15 mouse cellular contexts compared by ENCODE assay signal in genomic region chr4:140853626-140854025, GRCm38 (mm10). TPM values are rescaled to one million over a fixed set of nuclear protein-coding genes. Genes with fewer than 3 reads are reported as not detected.
"Had no signal": no experiment of that assay in that cellular context is flagged by ENCODE, and none has a peak within 500 bp of the region (broad histone marks: within the 10 kb centered on the region; RNA-seq: fewer than 3 reads in every experiment).

No protein-coding gene starts in this region.

- H3K4me3 ChIP-seq: left cerebral cortex, adult 2 months; limb, embryonic 10.5 days; midbrain, embryonic 12.5 days; neural tube, embryonic 12.5 days had no signal

- H3K27ac ChIP-seq: left cerebral cortex, adult 2 months; limb, embryonic 10.5 days; midbrain, embryonic 12.5 days; neural tube, embryonic 12.5 days; stomach, postnatal 0 days had no signal

- H3K36me3 ChIP-seq: limb, embryonic 10.5 days; midbrain, embryonic 12.5 days; neural tube, embryonic 12.5 days had no signal

- H3K9me3 ChIP-seq: limb, embryonic 10.5 days; midbrain, embryonic 12.5 days; neural tube, embryonic 12.5 days had no signal

- H3K4me1 ChIP-seq: limb, embryonic 10.5 days; midbrain, embryonic 12.5 days had no signal

- DNase-seq: kidney, adult 8-10 months; kidney, postnatal 25 days; lung, adult 2 months; lung, postnatal 4 days; right cerebral cortex, adult 18-20 months; right cerebral cortex, postnatal 25 days; thymus, adult 18-20 months; thymus, postnatal 14 days had no signal

- H3K27me3 ChIP-seq: midbrain, embryonic 12.5 days had no signal

- H3K4me2 ChIP-seq: midbrain, embryonic 12.5 days; neural tube, embryonic 12.5 days had no signal

- H3K9ac ChIP-seq: midbrain, embryonic 12.5 days; neural tube, embryonic 12.5 days had no signal

RNA-seq across cellular contexts. Expression of gene Padi1, which starts 8.0 kb away (rescaled TPM):
- polyA plus RNA-seq: small intestine, adult 2 months had no signal

RNA-seq across cellular contexts. Expression of gene Padi3, which starts 43.2 kb away (rescaled TPM):
- polyA plus RNA-seq: intestine, embryonic 14.5 days; neural tube, embryonic 12.5 days; small intestine, adult 2 months had no signal
